Mouse (Mus musculus): Measurements from ENCODE around the gene Vwa3a. TPM values are rescaled to one million over a fixed set of nuclear protein-coding genes. Genes with fewer than 3 reads are reported as not detected.

The Vwa3a gene
- polyA plus RNA-seq, 1 experiment from 2014 or later: 1.9 TPM

- ATAC-seq (ENCODE audit: low FRiP score): no peak
- Histone ChIP-seq H3K4me2 (no peak overlapping the region), H3K36me3 (no peaks in the 10 kb centered on the region), H3K4me1 (replicated peaks) (no peaks in the 10 kb centered on the region), H3K27me3 (no peaks in the 10 kb centered on the region), H3K27ac (no peak overlapping the region), H3K4me3 (no peak overlapping the region), H3K9ac (no peak overlapping the region), H3K9me3 (no peaks in the 10 kb centered on the region)
These were observed 12.2 kb downstream of the Vwa3a start for GRCm38 (mm10) chr7:120751330-120751729.

GRCm38 (mm10) chr7:120751906-120752305 is 12.8 kb downstream of the Vwa3a start:
- Histone ChIP-seq H3K4me2 (no peak overlapping the region), H3K27me3 (no peaks in the 10 kb centered on the region), H3K27ac (no peak overlapping the region), H3K4me1 (replicated peaks) (no peaks in the 10 kb centered on the region), H3K36me3 (no peaks in the 10 kb centered on the region), H3K9ac (no peak overlapping the region), H3K4me3 (no peak overlapping the region), H3K9me3 (no peaks in the 10 kb centered on the region)
- WGBS: 86% methylated on average over 7 of the region's 7 CpGs
- ATAC-seq (ENCODE audit: low FRiP score): no peak

- Histone ChIP-seq H3K9me3 (no peaks in the 10 kb centered on the region), H3K9ac (no peak overlapping the region), H3K4me3 (no peak overlapping the region), H3K4me1 (replicated peaks) (no peaks in the 10 kb centered on the region), H3K27ac (no peak overlapping the region), H3K27me3 (no peaks in the 10 kb centered on the region), H3K4me2 (no peak overlapping the region), H3K36me3 (no peaks in the 10 kb centered on the region)
- peak; percentile 71; the same call in 1 of the 2 replicates for ATAC-seq (ENCODE audit: low FRiP score)
- 7% methylated on average over 5 of the region's 5 CpGs for WGBS
These were observed 15.6 kb downstream of the Vwa3a start for GRCm38 (mm10) chr7:120754671-120755070.

GRCm38 (mm10) chr7:120767369-120767768 is 28.3 kb downstream of the Vwa3a start:
- Histone ChIP-seq H3K9ac (no peak overlapping the region), H3K36me3 (no peaks in the 10 kb centered on the region), H3K4me2 (no peak overlapping the region), H3K9me3 (no peaks in the 10 kb centered on the region), H3K27ac (no peak overlapping the region), H3K27me3 (no peaks in the 10 kb centered on the region), H3K4me1 (replicated peaks) (0 out of 2 replicates have a peak, but pooled peaks cover 3% of the 10 kb centered on the region), H3K4me3 (no peak overlapping the region)
- 5% methylated on average over 1 of the region's 1 CpGs for WGBS
- ATAC-seq (ENCODE audit: low FRiP score): no peak

GRCm38 (mm10) chr7:120771389-120771788 is 32.3 kb downstream of the Vwa3a start:
- Histone ChIP-seq H3K27me3 (no peaks in the 10 kb centered on the region), H3K9ac (no peak overlapping the region), H3K4me1 (replicated peaks) (0 out of 2 replicates have a peak, but pooled peaks cover 3% of the 10 kb centered on the region), H3K27ac (no peak overlapping the region), H3K4me2 (no peak overlapping the region), H3K4me3 (no peak overlapping the region), H3K36me3 (no peaks in the 10 kb centered on the region), H3K9me3 (no peaks in the 10 kb centered on the region)
- ATAC-seq (ENCODE audit: low FRiP score): no peak
- WGBS: 40% methylated on average over 1 of the region's 1 CpGs

- ATAC-seq (ENCODE audit: low FRiP score): no peak
- no peak overlapping the region for H3K4me3 ChIP-seq
- no peaks in the 10 kb centered on the region for H3K9me3 ChIP-seq
- H3K9ac ChIP-seq: no peak overlapping the region
- H3K36me3 ChIP-seq: no peaks in the 10 kb centered on the region
- no peak overlapping the region for H3K27ac ChIP-seq
- H3K4me2 ChIP-seq: no peak overlapping the region
- WGBS: 78% methylated on average over 2 of the region's 2 CpGs
- H3K4me1 ChIP-seq (replicated peaks): no peaks in the 10 kb centered on the region
- H3K27me3 ChIP-seq: 0 out of 2 replicates have a peak, but pooled peaks cover 2% of the 10 kb centered on the region
These were observed 38.9 kb downstream of the Vwa3a start for GRCm38 (mm10) chr7:120778012-120778411.

- Histone ChIP-seq H3K4me3 (no peak overlapping the region), H3K27me3 (no peaks in the 10 kb centered on the region), H3K9me3 (no peaks in the 10 kb centered on the region), H3K4me2 (no peak overlapping the region), H3K9ac (no peak overlapping the region), H3K36me3 (no peaks in the 10 kb centered on the region), H3K4me1 (replicated peaks) (no peaks in the 10 kb centered on the region), H3K27ac (no peak overlapping the region)
- ATAC-seq (ENCODE audit: low FRiP score): no peak
- 81% methylated on average over 4 of the region's 4 CpGs for WGBS
These were observed 56.4 kb downstream of the Vwa3a start for GRCm38 (mm10) chr7:120795544-120795943.

GRCm38 (mm10) chr7:120796369-120796768 is 57.3 kb downstream of the Vwa3a start:
- no peak overlapping the region for H3K9ac ChIP-seq
- no peak overlapping the region for H3K27ac ChIP-seq
- no peaks in the 10 kb centered on the region for H3K9me3 ChIP-seq
- H3K27me3 ChIP-seq: no peaks in the 10 kb centered on the region
- H3K36me3 ChIP-seq: no peaks in the 10 kb centered on the region
- ATAC-seq (ENCODE audit: low FRiP score): no peak
- no peak overlapping the region for H3K4me3 ChIP-seq
- H3K4me1 ChIP-seq (replicated peaks): no peaks in the 10 kb centered on the region
- H3K4me2 ChIP-seq: no peak overlapping the region
- WGBS: 86% methylated on average over 3 of the region's 3 CpGs

GRCm38 (mm10) chr7:120803268-120803667 is 64.2 kb downstream of the Vwa3a start:
- Histone ChIP-seq H3K27ac (no peak overlapping the region), H3K4me1 (replicated peaks) (no peaks in the 10 kb centered on the region), H3K4me2 (no peak overlapping the region), H3K9ac (no peak overlapping the region), H3K4me3 (no peak overlapping the region), H3K9me3 (no peaks in the 10 kb centered on the region), H3K27me3 (0 out of 2 replicates have a peak, but pooled peaks cover 2% of the 10 kb centered on the region), H3K36me3 (no peaks in the 10 kb centered on the region)
- no peak for ATAC-seq (ENCODE audit: low FRiP score)
- 95% methylated on average over 2 of the region's 2 CpGs for WGBS

- Histone ChIP-seq H3K4me3 (peak overlapping the region; percentile 35), H3K4me2 (peak overlapping the region; percentile 57), H3K9me3 (no peaks in the 10 kb centered on the region), H3K27ac (no peak overlapping the region), H3K27me3 (peaks cover 19% of the 10 kb centered on the region), H3K9ac (peak overlapping the region; percentile 61), H3K36me3 (no peaks in the 10 kb centered on the region), H3K4me1 (replicated peaks) (peaks cover 5% of the 10 kb centered on the region)
- no peak for ATAC-seq (ENCODE audit: low FRiP score)
- 3% methylated on average over 25 of the region's 27 CpGs for WGBS
These were observed 70.6 kb downstream of the Vwa3a start for GRCm38 (mm10) chr7:120809705-120810104.

- Histone ChIP-seq H3K4me2 (no peak within 1 kb of the TSS), H3K27ac (no peak within 1 kb of the TSS), H3K4me1 (replicated peaks) (peaks cover 5% of the 10 kb centered on the region), H3K4me3 (no peak within 1 kb of the TSS), H3K9ac (no peak within 1 kb of the TSS), H3K36me3 (no peaks in the 10 kb centered on the region), H3K9me3 (no peaks in the 10 kb centered on the region), H3K27me3 (peaks cover 19% of the 10 kb centered on the region)
- 87% methylated on average over 6 of the region's 6 CpGs for WGBS
- ATAC-seq (ENCODE audit: low FRiP score): no peak
These were observed 72.8 kb downstream of the Vwa3a start, which contains the start of gene Gm5737 for GRCm38 (mm10) chr7:120811834-120812415. TSS of gene Gm5737 (plus strand) at chr7:120812365.

- no peak overlapping the region for H3K4me3 ChIP-seq
- ATAC-seq (ENCODE audit: low FRiP score): no peak
- 85% methylated on average over 6 of the region's 6 CpGs for WGBS
- no peak overlapping the region for H3K4me2 ChIP-seq
- H3K9me3 ChIP-seq: no peaks in the 10 kb centered on the region
- H3K9ac ChIP-seq: no peak overlapping the region
- no peaks in the 10 kb centered on the region for H3K4me1 ChIP-seq (replicated peaks)
- peaks cover 8% of the 10 kb centered on the region; the same call in 1 of the 2 replicates for H3K27me3 ChIP-seq
- H3K36me3 ChIP-seq: no peaks in the 10 kb centered on the region
- no peak overlapping the region for H3K27ac ChIP-seq
These were observed 78.4 kb downstream of the Vwa3a start for GRCm38 (mm10) chr7:120817552-120817951.

GRCm38 (mm10) chr7:120819386-120819785 is 80.3 kb downstream of the Vwa3a start:
- no peaks in the 10 kb centered on the region for H3K36me3 ChIP-seq
- H3K4me2 ChIP-seq: no peak overlapping the region
- H3K27me3 ChIP-seq: peaks cover 8% of the 10 kb centered on the region; the same call in 1 of the 2 replicates
- H3K9ac ChIP-seq: no peak overlapping the region
- H3K27ac ChIP-seq: no peak overlapping the region
- no peak for ATAC-seq (ENCODE audit: low FRiP score)
- no peaks in the 10 kb centered on the region for H3K4me1 ChIP-seq (replicated peaks)
- no peak overlapping the region for H3K4me3 ChIP-seq
- H3K9me3 ChIP-seq: no peaks in the 10 kb centered on the region
- 90% methylated on average over 4 of the region's 4 CpGs for WGBS

Data from hindbrain, embryonic 13.5 days (tissue).